Mouse (Mus musculus) liver, embryonic 14.5 days (tissue): ENCODE measurements around the gene Olfr1157.

Experiments used
- CTCF ChIP-seq: IDR thresholded peaks from 2 replicates; pipeline ENCODE4 v1.5.1; 2016; ENCODE audit warnings: antibody characterized with exemption, low read depth, control low read depth
- EP300 ChIP-seq: IDR thresholded peaks from 2 replicates; pipeline ENCODE4 v1.6.1; 2016; ENCODE audit warnings: antibody characterized with exemption, low read depth

- TF ChIP-seq CTCF, result no peak
- TF ChIP-seq EP300, result no peak
Observed at GRCm38 (mm10) chr2:88007515-88008318, 39.6 kb upstream of the Olfr1157 start, which contains the start of gene Olfr1160.
